In the genomic region with DNA sequence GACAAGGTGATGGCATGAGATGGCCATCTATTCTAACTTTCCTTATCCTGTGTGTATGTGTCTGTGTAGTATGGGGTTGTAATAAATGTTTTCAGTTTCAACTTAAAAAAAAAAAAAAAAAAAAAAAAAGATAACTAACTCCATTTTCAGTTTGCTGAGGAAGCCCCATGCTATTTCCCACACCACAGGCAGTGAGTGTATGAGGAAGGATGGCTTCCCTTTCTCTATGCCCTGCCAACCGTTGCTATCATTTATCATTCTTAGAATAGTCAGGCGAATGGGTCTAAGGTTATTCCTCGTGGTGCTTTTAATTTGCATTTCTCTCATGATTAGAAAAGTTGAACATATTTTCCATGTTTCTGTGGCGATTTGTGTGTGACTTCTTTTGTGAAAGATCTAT, we compare ENCODE assay signal across 23 mouse cellular contexts. TPM values are rescaled to one million over a fixed set of nuclear protein-coding genes. Genes with fewer than 3 reads are reported as not detected.
"Had no signal": no experiment of that assay in that cellular context is flagged by ENCODE, and none has a peak within 500 bp of the region (broad histone marks: within the 10 kb centered on the region; RNA-seq: fewer than 3 reads in every experiment).

No protein-coding gene starts in this region.

- H3K4me3 ChIP-seq: left cerebral cortex, adult 2 months; liver, embryonic 13.5 days; lung, embryonic 15.5 days; midbrain, embryonic 12.5 days; midbrain, embryonic 15.5 days; myocyte; neural tube, embryonic 13.5 days had no signal

- H3K27me3 ChIP-seq: liver, embryonic 13.5 days; lung, embryonic 15.5 days; midbrain, embryonic 12.5 days; midbrain, embryonic 15.5 days; neural tube, embryonic 13.5 days had no signal

- H3K9ac ChIP-seq: liver, embryonic 13.5 days; lung, embryonic 15.5 days; midbrain, embryonic 12.5 days; midbrain, embryonic 15.5 days; neural tube, embryonic 13.5 days had no signal

- H3K27ac ChIP-seq: kidney, postnatal 0 days; left cerebral cortex, adult 2 months; liver, embryonic 13.5 days; lung, embryonic 15.5 days; midbrain, embryonic 12.5 days; midbrain, embryonic 15.5 days; neural tube, embryonic 13.5 days; stomach, postnatal 0 days had no signal

- H3K36me3 ChIP-seq: liver, embryonic 13.5 days; lung, embryonic 15.5 days; midbrain, embryonic 12.5 days; midbrain, embryonic 15.5 days; neural tube, embryonic 13.5 days had no signal

- H3K4me2 ChIP-seq: liver, embryonic 13.5 days; lung, embryonic 15.5 days; midbrain, embryonic 12.5 days; midbrain, embryonic 15.5 days; neural tube, embryonic 13.5 days had no signal

- H3K9me3 ChIP-seq: liver, embryonic 13.5 days; lung, embryonic 15.5 days; midbrain, embryonic 12.5 days; midbrain, embryonic 15.5 days; neural tube, embryonic 13.5 days had no signal

- DNase-seq: kidney, adult 2 months; kidney, postnatal 25 days; layer of hippocampus, postnatal 36 days; liver, embryonic 13.5 days; lung, postnatal 10 days; lung, postnatal 36 days; thymus, postnatal 25 days had no signal

- ATAC-seq: midbrain, embryonic 15.5 days had no signal

- H3K4me1 ChIP-seq: liver, embryonic 13.5 days; lung, embryonic 15.5 days; midbrain, embryonic 12.5 days; midbrain, embryonic 15.5 days; neural tube, embryonic 13.5 days had no signal

RNA-seq across cellular contexts. Expression of gene Ermn, which starts 58.4 kb away (rescaled TPM):
- total RNA-seq: liver, adult 2 months; monocyte, adult 5-6 weeks had no signal
- polyA plus RNA-seq: kidney, adult 2 months; kidney, embryonic 14.5 days; kidney, postnatal 0 days; large intestine, adult 2 months; liver, adult 2 months; liver, embryonic 13.5 days; liver, embryonic 16.5 days; lung, embryonic 15.5 days; myocyte; small intestine, adult 2 months; spleen, adult 2 months; stomach, embryonic 14.5 days had no signal
